Mouse (Mus musculus) liver, embryonic 14.5 days (tissue): Measurements from ENCODE around the gene Slc35f4. TPM values are rescaled to one million over a fixed set of nuclear protein-coding genes. Genes with fewer than 3 reads are reported as not detected.

ENCODE experiments used
- ATAC-seq: fragments of 200-750 bp; cut with Nextera tagmentation; 2 replicates; pipeline ENCODE4 v1.8.0; 2017; ENCODE audit warnings: moderate number of reproducible peaks, mild to moderate bottlenecking, moderate library complexity; ENCODE audit not compliant: insufficient read depth
- DNase-seq, 3 experiments: peaks; one replicate each; pipeline ENCODE4 v3.0.0-alpha.2; 2012 to 2013; ENCODE audit warnings: low read depth in 3 of 3, low spot score in 3 of 3
- H3K27ac ChIP-seq: fragments of 300-500 bp; sonication (generic); 2 replicates; pipeline ENCODE4 v1.5.1; 2014; ENCODE audit warnings: moderate library complexity, mild to moderate bottlenecking, control low read depth, inconsistent platforms
- H3K27me3 ChIP-seq: fragments of 300-500 bp; sonication (generic); 2 replicates; pipeline ENCODE4 v1.6.1; 2014; ENCODE audit warnings: mild to moderate bottlenecking, low read length, moderate library complexity; ENCODE audit not compliant: control insufficient read depth, insufficient read depth
- H3K36me3 ChIP-seq: fragments of 300-500 bp; sonication (generic); replicated peaks from 2 replicates; pipeline ENCODE4 v1.6.1; 2014; ENCODE audit warnings: low read depth; ENCODE audit not compliant: control insufficient read depth, insufficient read depth
- H3K4me1 ChIP-seq, 2 experiments: fragments of 200-500 bp in 1 of 2; fragments of 300-500 bp in 1 of 2; sonication (generic) in 1 of 2; replicated peaks; 2 replicates each; pipeline ENCODE4 v1.6.1; 2012 to 2014; ENCODE audit warnings: antibody characterized with exemption in 1 of 2, inconsistent platforms in 1 of 2, low read length in 1 of 2; ENCODE audit not compliant: control insufficient read depth in 2 of 2, insufficient read depth in 2 of 2
- H3K4me2 ChIP-seq: fragments of 300-500 bp; sonication (generic); 2 replicates; pipeline ENCODE4 v1.6.1; 2014; ENCODE audit warnings: low read depth, mild to moderate bottlenecking, control low read depth, moderate library complexity
- H3K4me3 ChIP-seq, 2 experiments: fragments of 200-500 bp in 1 of 2; fragments of 300-500 bp in 1 of 2; sonication (generic) in 1 of 2; 2 replicates each; pipeline ENCODE4 v1.5.1; 2012 to 2014; ENCODE audit warnings: low read depth in 2 of 2, low read length in 2 of 2, mild to moderate bottlenecking in 2 of 2, control low read depth in 1 of 2, inconsistent platforms in 1 of 2, moderate library complexity in 1 of 2; ENCODE audit not compliant: insufficient read depth in 1 of 2
- H3K9ac ChIP-seq: fragments of 300-500 bp; sonication (generic); replicated peaks from 2 replicates; pipeline ENCODE4 v1.6.1; 2014; ENCODE audit warnings: mild to moderate bottlenecking, control low read depth, moderate library complexity
- H3K9me3 ChIP-seq: fragments of 300-500 bp; sonication (generic); 2 replicates; pipeline ENCODE4 v1.6.1; 2016; ENCODE audit warnings: low read length, mixed read lengths; ENCODE audit not compliant: control insufficient read depth
- CTCF ChIP-seq: IDR thresholded peaks from 2 replicates; pipeline ENCODE4 v1.5.1; 2016; ENCODE audit warnings: antibody characterized with exemption, low read depth, control low read depth
- EP300 ChIP-seq: IDR thresholded peaks from 2 replicates; pipeline ENCODE4 v1.6.1; 2016; ENCODE audit warnings: antibody characterized with exemption, low read depth
- WGBS: fragments of 180-500 bp; shearing (Covaris S2); extraction: QIAGEN DNeasy Blood & Tissue Kit; methylation state at CpG from one replicate; pipeline ENCODE4 v1.1.7; 2014; ENCODE audit not compliant: insufficient replicate concordance; 5-methylcytosine and 5-hydroxymethylcytosine counted together
- polyA plus RNA-seq, 2 experiments: library from polyadenylated mRNA; depleted of rRNA in 1 of 2; stranded (reverse) in 1 of 2; unstranded in 1 of 2; fragments of >200 nt; fragmentation: Nextera tagmentation in 1 of 2; extraction: Ambion mirVana in 1 of 2; gene quantifications; 2 replicates each; pipeline versions ENCODE4 v1.2.1 to v1.2.3; 2012 to 2014

Gene Slc35f4
- polyA plus RNA-seq, 2 experiments = not detected

DNA sequence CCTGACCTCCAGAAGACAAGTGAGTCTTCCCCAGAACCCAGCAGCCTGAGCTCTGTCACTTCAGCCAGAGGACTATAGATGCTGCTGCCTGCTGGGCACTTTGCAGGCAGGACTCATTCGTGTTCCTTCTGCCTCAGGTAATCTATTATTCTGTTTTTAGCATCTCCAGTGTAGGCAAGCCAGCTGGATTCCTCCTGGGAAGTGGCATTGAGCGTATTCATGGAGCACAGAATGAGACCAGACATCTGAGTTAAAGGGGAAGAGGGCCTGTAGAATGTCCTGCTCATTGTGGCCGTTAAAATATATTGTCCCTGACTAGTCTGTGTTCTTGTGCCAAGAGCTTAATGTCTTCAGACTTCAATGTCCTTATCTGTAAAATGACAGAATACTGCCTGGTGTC is 72.1 kb downstream of the Slc35f4 start:
- Histone ChIP-seq H3K9me3 (no peaks in the 10 kb centered on the region), H3K36me3 (no peaks in the 10 kb centered on the region), H3K9ac (no peak overlapping the region), H3K4me2 (no peak overlapping the region), H3K27me3 (no peaks in the 10 kb centered on the region), H3K4me3 (no peak overlapping the region), H3K4me1 (no peaks in the 10 kb centered on the region), H3K27ac (no peak overlapping the region)
- no peak for ATAC-seq
- DNase-seq = no peak
- WGBS = 37% methylated on average over 3 of the region's 3 CpGs
- TF ChIP-seq EP300 (no peak), CTCF (no peak)

DNA sequence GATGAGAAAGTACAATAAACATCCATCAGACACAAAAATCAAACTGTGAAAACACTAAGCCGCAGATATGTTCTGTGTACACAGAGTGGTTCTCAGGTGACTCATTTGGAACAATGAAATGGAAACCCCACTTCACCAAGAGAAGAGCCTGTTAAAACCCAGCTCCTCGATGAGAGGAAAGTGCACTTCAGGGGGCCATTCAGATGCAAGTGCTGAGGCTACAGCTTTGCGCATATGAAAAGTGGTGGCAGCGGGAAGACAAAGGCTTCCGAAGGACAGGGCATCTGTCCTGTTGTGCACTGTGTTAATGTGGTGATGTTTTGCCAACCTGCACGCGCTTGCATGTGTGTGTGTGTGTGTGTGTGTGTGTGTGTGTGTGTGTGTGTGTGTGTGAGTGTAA is 78.2 kb downstream of the Slc35f4 start:
- no peak overlapping the region for H3K4me2 ChIP-seq
- ATAC-seq (no peak), DNase-seq (no peak)
- H3K27ac ChIP-seq = no peak overlapping the region
- H3K4me3 ChIP-seq = no peak overlapping the region
- TF ChIP-seq EP300 (no peak), CTCF (no peak)
- no peaks in the 10 kb centered on the region for H3K36me3 ChIP-seq
- 39% methylated on average over 7 of the region's 7 CpGs for WGBS
- no peaks in the 10 kb centered on the region for H3K4me1 ChIP-seq
- no peak overlapping the region for H3K9ac ChIP-seq
- no peaks in the 10 kb centered on the region for H3K27me3 ChIP-seq
- no peaks in the 10 kb centered on the region for H3K9me3 ChIP-seq

DNA sequence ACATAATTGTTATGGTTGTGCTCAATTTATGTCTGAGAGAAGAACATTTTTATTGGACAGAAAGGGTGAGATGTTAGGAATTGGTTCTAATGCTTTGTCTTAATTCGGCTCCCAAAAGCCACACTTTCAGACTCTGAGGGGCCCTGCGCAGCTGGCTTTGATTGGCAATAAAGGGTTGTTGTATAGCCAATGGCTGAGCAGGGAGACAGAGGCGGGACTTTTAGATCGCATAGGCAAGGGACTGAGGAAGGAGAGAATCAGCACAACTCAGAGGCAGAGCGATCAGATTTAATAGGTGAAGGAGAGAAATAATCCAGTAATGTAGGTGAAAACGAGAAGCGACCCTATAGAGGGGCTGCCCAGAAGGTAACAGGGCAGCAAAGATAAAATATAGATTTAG is 79.4 kb downstream of the Slc35f4 start:
- Histone ChIP-seq H3K27me3 (no peaks in the 10 kb centered on the region), H3K36me3 (no peaks in the 10 kb centered on the region), H3K9me3 (no peaks in the 10 kb centered on the region), H3K4me3 (no peak overlapping the region), H3K9ac (no peak overlapping the region), H3K27ac (no peak overlapping the region), H3K4me2 (no peak overlapping the region), H3K4me1 (no peaks in the 10 kb centered on the region)
- DNase-seq (no peak), ATAC-seq (no peak)
- WGBS = 37% methylated on average over 7 of the region's 7 CpGs
- no peak for TF ChIP-seq CTCF
- TF ChIP-seq EP300 = no peak

DNA sequence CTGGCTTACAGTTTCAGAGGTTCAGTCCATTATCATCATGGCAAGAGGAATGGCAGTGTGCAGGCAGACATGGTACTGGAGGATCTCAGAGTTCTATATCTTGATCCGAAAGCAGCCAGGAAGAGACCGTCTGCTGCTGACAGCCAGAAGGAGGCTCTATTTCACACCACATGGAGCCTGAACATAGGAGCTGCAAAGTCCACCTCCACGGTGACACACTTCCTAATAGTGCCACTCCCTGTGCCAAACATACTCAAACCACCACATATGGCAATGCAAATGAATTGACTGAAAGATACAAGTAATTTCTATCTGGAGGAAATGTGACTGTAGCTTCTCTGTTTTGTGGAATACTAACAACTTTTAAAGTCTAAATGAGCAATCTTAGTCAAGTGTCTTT is 89.0 kb downstream of the Slc35f4 start:
- H3K27ac ChIP-seq = no peak overlapping the region
- H3K4me1 ChIP-seq = no peaks in the 10 kb centered on the region
- H3K9me3 ChIP-seq = no peaks in the 10 kb centered on the region
- no peak overlapping the region for H3K4me2 ChIP-seq
- no peak for ATAC-seq
- WGBS = 69% methylated on average over 3 of the region's 3 CpGs
- H3K4me3 ChIP-seq = no peak overlapping the region
- no peaks in the 10 kb centered on the region for H3K36me3 ChIP-seq
- no peaks in the 10 kb centered on the region for H3K27me3 ChIP-seq
- DNase-seq = no peak
- no peak overlapping the region for H3K9ac ChIP-seq
- TF ChIP-seq EP300 = no peak
- TF ChIP-seq CTCF = no peak

DNA sequence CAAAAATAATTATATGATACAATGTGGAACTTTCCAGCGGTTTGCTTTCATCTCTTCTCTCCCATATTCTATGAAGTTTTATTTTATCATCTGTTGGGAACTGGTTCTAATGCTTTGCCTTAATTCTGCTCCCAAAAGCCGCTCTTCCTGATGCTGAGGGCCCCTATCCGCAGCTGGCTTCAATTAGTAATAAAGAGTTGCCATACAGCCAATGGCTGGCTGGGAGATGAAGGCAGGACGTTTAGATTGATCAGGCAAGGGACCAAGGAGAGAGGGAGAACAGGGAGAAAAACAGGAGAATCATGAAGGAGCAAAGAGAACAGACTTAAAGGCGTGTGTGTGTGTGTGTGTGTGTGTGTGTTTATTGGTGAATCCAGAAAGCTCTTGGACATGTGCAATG is 94.0 kb downstream of the Slc35f4 start:
- DNase-seq = no peak
- Histone ChIP-seq H3K27me3 (no peaks in the 10 kb centered on the region), H3K36me3 (no peaks in the 10 kb centered on the region), H3K4me3 (no peak overlapping the region), H3K27ac (no peak overlapping the region), H3K4me2 (no peak overlapping the region), H3K9me3 (no peaks in the 10 kb centered on the region), H3K4me1 (no peaks in the 10 kb centered on the region; a peak in 1 of 4 replicates), H3K9ac (no peak overlapping the region)
- WGBS = 49% methylated on average over 5 of the region's 5 CpGs
- TF ChIP-seq CTCF (no peak), EP300 (no peak)
- ATAC-seq = no peak

DNA sequence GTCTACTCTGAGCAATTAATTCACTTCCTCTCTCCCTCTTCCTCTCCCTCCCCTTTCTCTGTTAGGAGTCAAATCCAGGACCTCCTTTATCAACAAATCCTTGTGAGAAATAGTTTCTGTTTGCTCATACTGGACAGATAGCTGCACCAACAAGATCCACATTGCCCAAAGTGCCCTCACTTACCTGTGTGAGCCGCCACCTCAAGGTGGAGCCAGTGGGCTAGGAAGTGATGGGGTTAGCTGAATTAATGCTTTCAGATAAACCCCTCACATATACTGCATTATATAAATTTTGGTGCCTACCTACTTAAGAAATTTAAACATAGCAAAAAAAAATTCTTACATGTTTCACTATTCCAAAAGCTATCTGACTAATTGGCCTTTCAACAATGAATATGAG is 133.4 kb downstream of the Slc35f4 start:
- H3K9me3 ChIP-seq = no peaks in the 10 kb centered on the region
- H3K27me3 ChIP-seq = no peaks in the 10 kb centered on the region
- no peak overlapping the region for H3K4me3 ChIP-seq
- no peak overlapping the region for H3K27ac ChIP-seq
- TF ChIP-seq CTCF (no peak), EP300 (no peak)
- DNase-seq (no peak), ATAC-seq (no peak)
- H3K4me1 ChIP-seq = no peaks in the 10 kb centered on the region
- no peaks in the 10 kb centered on the region for H3K36me3 ChIP-seq
- no peak overlapping the region for H3K9ac ChIP-seq
- H3K4me2 ChIP-seq = no peak overlapping the region
- WGBS = 13% methylated on average over 1 of the region's 1 CpGs
